Mouse (Mus musculus) skeletal muscle tissue, adult 2 months (tissue): ENCODE results near the gene Olfr235.
"Not testable (repeated sequence)": the region's sequence is repeated elsewhere in the genome, so short reads cannot be mapped to it uniquely, and the experiment has no call there.

Experiments used
- DNase-seq: peaks from one replicate; pipeline ENCODE4 v3.0.0-alpha.2; 2012; ENCODE audit warnings: low read depth, low spot score

Olfr235 gene

DNA sequence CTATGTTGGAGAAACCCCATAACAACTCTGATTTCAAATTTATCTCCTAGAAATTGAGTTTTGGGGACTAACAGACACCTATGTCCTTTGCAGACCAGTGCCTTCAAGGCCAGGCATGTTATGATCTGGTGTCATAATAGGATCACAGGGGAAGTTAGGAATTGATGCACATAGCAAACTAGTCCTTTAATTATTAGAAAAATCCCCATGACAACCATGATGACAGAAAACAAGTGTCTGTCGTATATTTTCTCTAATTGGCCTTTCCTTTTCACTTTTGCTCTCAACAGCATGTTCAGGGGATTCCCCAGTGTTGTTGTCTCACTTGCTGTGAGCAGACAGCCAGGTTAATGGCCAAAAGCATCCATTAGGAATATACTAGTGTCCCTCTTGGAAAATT, at the start of gene Olfr235:
Olfr235 (plus strand) TSS at position 301 of the 400 bp plus-strand sequence.
- DNase-seq = no peak

DNA sequence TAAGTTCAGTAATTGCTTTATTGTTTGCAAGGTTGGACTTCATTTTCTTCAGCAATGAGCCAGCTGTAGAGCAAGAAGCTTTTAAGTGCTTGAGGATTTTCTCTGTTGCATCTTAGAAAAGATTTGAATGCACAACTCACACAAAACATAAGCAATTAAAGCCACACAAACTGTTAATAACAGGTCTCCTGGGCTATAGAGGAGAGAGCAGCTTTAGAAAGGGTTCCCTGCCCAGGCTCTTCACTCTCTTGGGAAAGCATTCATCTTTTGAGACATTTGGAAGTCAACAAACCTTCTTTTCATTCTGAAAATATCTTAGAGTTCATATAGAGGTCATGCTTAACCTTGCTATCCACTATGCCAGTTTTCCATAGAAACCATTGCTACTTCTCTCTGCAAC, 28.3 kb upstream of the Olfr235 start, which contains the start of gene Olfr1432:
Olfr1432 (minus strand) TSS at position 101 of the 400 bp plus-strand sequence.
- not testable (repeated sequence) for DNase-seq

DNA sequence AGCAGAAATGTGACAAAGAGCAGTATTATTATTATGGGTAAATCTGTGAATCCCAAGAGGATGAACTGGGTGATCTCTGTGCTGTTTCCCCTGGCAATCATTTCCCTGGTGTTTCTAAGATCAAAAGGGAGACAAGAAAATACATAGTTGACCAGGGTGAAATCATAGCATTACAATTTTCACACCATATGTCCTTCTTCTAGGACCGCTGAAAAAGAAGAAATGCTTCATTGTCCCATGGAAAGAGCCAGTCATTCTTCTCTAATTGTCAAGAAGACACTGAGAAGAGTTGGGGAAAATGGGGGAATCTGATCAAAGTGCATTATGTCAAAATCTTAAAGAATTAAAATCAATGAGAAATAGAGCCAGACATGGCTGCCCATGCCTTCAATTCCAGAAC, 19.3 kb upstream of the Olfr235 start, which contains the start of gene Olfr262:
Olfr262 (minus strand) TSS at position 101 of the 400 bp plus-strand sequence.
- no peak for DNase-seq

DNA sequence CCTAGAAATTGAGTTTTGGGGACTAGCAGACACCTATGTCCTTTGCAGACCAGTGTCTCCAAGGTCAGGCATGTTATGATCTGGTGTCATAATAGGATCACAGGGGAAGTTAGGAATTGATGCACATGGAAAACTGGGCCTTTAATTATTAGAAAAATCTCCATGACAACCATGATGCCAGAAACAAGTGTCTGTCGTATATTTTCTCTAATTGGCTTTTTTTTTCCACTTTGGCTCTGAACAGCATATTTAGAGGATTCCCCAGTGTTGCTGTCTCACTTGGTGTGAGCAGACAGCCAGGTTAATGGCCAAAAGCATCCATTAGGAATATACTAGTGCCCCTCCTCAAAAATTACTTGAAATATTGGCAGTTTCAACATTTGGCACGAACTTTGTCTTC, 18.7 kb downstream of the Olfr235 start, which contains the start of gene Olfr1434:
Olfr1434 (plus strand) TSS at position 301 of the 400 bp plus-strand sequence.
- DNase-seq = no peak

DNA sequence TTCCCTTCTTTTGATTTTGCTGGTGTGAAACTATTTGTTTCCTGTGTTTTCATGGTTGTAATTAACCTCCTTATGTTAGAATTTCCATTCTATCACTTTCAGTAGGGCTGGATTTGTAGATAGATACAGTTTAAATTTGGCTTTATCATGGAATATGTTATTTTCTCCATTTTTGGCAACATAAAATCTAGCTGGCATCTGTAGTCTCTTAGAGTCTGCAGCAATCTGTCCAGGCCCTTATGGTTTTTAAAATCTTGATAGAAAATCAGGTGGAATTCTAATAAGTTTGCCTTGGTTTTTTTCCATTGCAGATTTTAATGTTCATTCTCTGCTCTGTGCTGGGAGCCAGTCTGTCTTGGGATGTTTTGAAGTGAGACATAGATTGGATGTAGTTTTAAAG, 32.1 kb downstream of the Olfr235 start:
- DNase-seq = no peak

DNA sequence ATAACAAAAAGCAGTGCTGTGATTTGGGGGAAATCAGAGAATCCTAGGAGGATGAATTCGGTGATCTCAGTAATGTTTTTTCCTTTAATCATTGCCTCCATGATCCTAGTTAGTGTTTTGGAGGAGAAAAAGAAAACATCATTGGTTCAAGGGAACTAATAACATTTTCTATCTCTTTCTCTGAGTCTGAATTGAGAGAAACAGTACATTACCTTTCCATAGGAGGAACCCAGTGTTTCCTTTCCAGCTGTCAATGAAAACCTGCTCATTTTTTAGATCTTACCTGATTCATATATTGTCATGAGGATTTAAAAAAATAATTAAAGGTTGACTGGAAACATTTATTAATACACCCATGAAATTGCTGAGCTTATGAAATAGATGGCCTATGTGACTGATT, 38.2 kb downstream of the Olfr235 start, which contains the start of gene Olfr1436:
Olfr1436 (minus strand) TSS at position 101 of the 400 bp plus-strand sequence.
- not testable (repeated sequence) for DNase-seq
